Mouse (Mus musculus): ENCODE data around the gene Unc119b. TPM values are rescaled to one million over a fixed set of nuclear protein-coding genes. Genes with fewer than 3 reads are reported as not detected.

Unc119b gene
- total and polyA plus RNA-seq, 3 experiments: 12.5 to 32.8 (median 14.3) TPM

DNA sequence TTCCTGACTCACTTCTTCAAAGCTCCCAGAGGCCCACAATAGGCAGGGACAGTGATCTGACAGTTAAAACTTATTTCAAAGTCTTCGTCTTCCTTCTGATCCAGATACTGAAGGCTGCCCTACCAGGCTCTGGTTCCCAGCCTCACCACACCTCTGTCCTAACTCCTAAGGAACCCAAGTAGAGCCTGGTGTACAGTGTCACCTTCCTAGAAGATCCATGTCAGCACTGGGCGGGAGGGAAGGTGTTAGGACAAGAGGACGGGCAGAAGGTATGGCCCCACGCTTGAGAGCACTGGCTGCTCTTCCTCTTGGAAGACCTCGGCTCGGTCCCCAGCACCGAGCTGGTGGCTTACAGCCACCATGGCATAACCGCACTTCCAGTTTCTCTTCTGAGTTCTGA is 13.6 kb upstream of the Unc119b start:
- DNase-seq (ENCODE audit: low spot score) (no peak), ATAC-seq (ENCODE audit: extremely low read depth, insufficient number of reproducible peaks, low FRiP score, poor library complexity, severe bottlenecking) (no peak)
- no peak overlapping the region for H3K4me3 ChIP-seq (ENCODE audit: low read depth, low read length)
- TF ChIP-seq GATA1 (IDR thresholded peaks at IDR 0.05; ENCODE audit: borderline replicate concordance, low read length) (no peak), CTCF (IDR thresholded peaks at IDR 0.05; ENCODE audit: low read depth, low read length) (no peak), GATA2 (IDR thresholded peaks at IDR 0.05; ENCODE audit: borderline replicate concordance, low read depth, low read length) (no peak), TAL1 (conservative IDR thresholded peaks at IDR 0.05; ENCODE audit: low read depth, low read length) (no peak), POLR2AphosphoS5 (IDR thresholded peaks at IDR 0.05; ENCODE audit: insufficient replicate concordance, low read depth, low read length) (no peak)
- no peaks in the 10 kb centered on the region for H3K27me3 ChIP-seq (ENCODE audit: insufficient read depth, low read length)
- H3K4me1 ChIP-seq (ENCODE audit: insufficient read depth, low read depth, low read length): peaks cover 79% of the 10 kb centered on the region
- H3K9me3 ChIP-seq (replicated peaks): no peaks in the 10 kb centered on the region
- H3K36me3 ChIP-seq (replicated peaks): peaks cover 98% of the 10 kb centered on the region

DNA sequence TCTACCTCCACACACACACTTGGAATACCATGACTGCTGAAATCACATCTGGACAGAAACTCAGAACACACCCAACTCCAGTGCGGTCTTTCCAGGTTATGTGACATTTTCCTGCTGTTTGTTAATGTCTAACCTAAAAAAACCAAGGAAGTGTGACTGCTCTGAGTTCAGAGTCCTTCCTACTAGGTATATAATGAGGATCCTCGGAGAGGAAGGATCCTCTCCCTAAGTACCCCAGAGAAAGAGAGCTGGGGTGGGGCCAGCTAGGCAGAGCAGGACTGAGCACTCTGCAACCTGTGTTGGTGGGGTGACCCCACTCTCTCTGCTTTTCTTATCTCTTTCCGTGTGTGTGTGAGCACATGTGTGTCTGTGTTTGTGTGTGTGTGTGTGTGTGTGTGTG is 12.6 kb upstream of the Unc119b start:
- peaks cover 76% of the 10 kb centered on the region for H3K4me1 ChIP-seq (ENCODE audit: insufficient read depth, low read depth, low read length)
- no peak overlapping the region for H3K4me3 ChIP-seq (ENCODE audit: low read depth, low read length)
- ATAC-seq (ENCODE audit: extremely low read depth, insufficient number of reproducible peaks, low FRiP score, poor library complexity, severe bottlenecking) (no peak), DNase-seq (ENCODE audit: low spot score) (no peak)
- no peaks in the 10 kb centered on the region for H3K9me3 ChIP-seq (replicated peaks)
- H3K27me3 ChIP-seq (ENCODE audit: insufficient read depth, low read length): no peaks in the 10 kb centered on the region
- peaks cover 98% of the 10 kb centered on the region for H3K36me3 ChIP-seq (replicated peaks)
- TF ChIP-seq POLR2AphosphoS5 (IDR thresholded peaks at IDR 0.05; ENCODE audit: insufficient replicate concordance, low read depth, low read length) (no peak), CTCF (IDR thresholded peaks at IDR 0.05; ENCODE audit: low read depth, low read length) (no peak), GATA1 (IDR thresholded peaks at IDR 0.05; ENCODE audit: borderline replicate concordance, low read length) (no peak), TAL1 (conservative IDR thresholded peaks at IDR 0.05; ENCODE audit: low read depth, low read length) (no peak), GATA2 (IDR thresholded peaks at IDR 0.05; ENCODE audit: borderline replicate concordance, low read depth, low read length) (no peak)

DNA sequence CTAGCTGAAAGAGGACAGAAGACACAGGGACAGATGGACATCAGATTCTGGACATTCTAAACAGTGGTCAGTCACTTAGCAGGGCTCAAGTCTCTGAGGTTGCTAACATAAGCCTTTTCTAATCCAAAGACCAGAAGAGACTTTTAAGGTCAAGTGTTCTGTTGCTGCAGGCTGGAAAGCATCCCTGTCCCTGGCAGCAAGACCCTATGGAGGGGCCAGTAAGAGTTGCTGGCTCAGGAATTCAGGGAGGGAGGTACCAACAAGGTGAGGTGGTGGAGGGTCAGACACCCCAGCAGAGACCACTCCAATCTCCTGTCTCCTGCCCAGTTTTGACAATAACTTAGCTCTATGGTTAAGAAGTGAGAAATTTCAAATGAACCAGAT is 12.0 kb upstream of the Unc119b start:
- DNase-seq (ENCODE audit: low spot score): no peak
- TF ChIP-seq GATA2 (IDR thresholded peaks at IDR 0.05; ENCODE audit: borderline replicate concordance, low read depth, low read length): no peak
- TF ChIP-seq POLR2AphosphoS5 (IDR thresholded peaks at IDR 0.05; ENCODE audit: insufficient replicate concordance, low read depth, low read length): no peak
- no peak for TF ChIP-seq CTCF (IDR thresholded peaks at IDR 0.05; ENCODE audit: low read depth, low read length)
- no peak for TF ChIP-seq TAL1 (conservative IDR thresholded peaks at IDR 0.05; ENCODE audit: low read depth, low read length)
- H3K4me1 ChIP-seq (ENCODE audit: insufficient read depth, low read depth, low read length): peaks cover 73% of the 10 kb centered on the region
- no peaks in the 10 kb centered on the region for H3K9me3 ChIP-seq (replicated peaks)
- no peaks in the 10 kb centered on the region for H3K27me3 ChIP-seq (ENCODE audit: insufficient read depth, low read length)
- ATAC-seq (ENCODE audit: extremely low read depth, insufficient number of reproducible peaks, low FRiP score, poor library complexity, severe bottlenecking): no peak
- H3K36me3 ChIP-seq (replicated peaks): peaks cover 97% of the 10 kb centered on the region
- no peak overlapping the region for H3K4me3 ChIP-seq (ENCODE audit: low read depth, low read length)

DNA sequence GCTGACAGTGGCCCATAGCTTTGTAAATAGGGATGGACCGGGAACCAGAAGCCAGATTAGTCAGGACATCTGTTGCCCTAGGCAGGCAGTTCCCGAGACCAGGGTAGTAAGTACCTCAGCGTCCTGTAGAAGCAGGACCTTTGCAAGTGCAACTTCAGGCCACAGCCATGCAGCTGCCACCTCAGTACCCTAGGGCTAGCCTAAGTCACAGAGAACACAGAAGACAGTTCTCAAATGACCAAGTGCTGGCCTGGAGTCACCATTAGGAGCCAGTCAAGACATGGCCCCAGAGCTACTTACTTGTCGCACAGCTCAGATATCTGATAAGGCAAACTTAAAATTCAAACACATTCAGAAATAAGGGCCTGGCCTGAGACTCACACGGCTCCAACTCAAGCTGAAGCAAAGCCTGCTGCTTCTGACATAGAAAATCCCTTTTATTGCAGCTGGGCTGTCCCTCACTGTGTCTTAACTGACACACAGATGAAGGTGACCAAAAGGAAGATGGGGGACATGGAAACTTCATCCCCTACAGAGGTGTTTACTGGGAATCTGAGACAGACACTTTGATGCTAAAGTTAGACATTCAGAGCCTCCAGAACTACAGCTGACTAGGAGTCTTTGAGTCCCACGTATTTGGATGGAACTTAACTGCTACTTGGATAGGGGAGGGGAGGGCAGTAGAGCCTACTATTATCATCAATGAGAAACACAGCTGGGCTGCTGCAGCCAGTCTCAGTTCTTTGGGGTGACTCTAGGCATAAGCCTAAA is 11.4 kb upstream of the Unc119b start:
- TF ChIP-seq POLR2AphosphoS5 (IDR thresholded peaks at IDR 0.05; ENCODE audit: insufficient replicate concordance, low read depth, low read length): no peak
- TF ChIP-seq GATA1 (IDR thresholded peaks at IDR 0.05; ENCODE audit: borderline replicate concordance, low read length): no peak
- TF ChIP-seq TAL1 (conservative IDR thresholded peaks at IDR 0.05; ENCODE audit: low read depth, low read length): no peak
- no peak for TF ChIP-seq GATA2 (IDR thresholded peaks at IDR 0.05; ENCODE audit: borderline replicate concordance, low read depth, low read length)
- no peak for TF ChIP-seq CTCF (IDR thresholded peaks at IDR 0.05; ENCODE audit: low read depth, low read length)
- no peaks in the 10 kb centered on the region for H3K27me3 ChIP-seq (ENCODE audit: insufficient read depth, low read length)
- H3K9me3 ChIP-seq (replicated peaks): no peaks in the 10 kb centered on the region
- no peak overlapping the region for H3K4me3 ChIP-seq (ENCODE audit: low read depth, low read length)
- H3K4me1 ChIP-seq (ENCODE audit: insufficient read depth, low read depth, low read length): peaks cover 67% of the 10 kb centered on the region
- H3K36me3 ChIP-seq (replicated peaks): peaks cover 95% of the 10 kb centered on the region
- ATAC-seq (ENCODE audit: extremely low read depth, insufficient number of reproducible peaks, low FRiP score, poor library complexity, severe bottlenecking): no peak
- no peak for DNase-seq (ENCODE audit: low spot score)

DNA sequence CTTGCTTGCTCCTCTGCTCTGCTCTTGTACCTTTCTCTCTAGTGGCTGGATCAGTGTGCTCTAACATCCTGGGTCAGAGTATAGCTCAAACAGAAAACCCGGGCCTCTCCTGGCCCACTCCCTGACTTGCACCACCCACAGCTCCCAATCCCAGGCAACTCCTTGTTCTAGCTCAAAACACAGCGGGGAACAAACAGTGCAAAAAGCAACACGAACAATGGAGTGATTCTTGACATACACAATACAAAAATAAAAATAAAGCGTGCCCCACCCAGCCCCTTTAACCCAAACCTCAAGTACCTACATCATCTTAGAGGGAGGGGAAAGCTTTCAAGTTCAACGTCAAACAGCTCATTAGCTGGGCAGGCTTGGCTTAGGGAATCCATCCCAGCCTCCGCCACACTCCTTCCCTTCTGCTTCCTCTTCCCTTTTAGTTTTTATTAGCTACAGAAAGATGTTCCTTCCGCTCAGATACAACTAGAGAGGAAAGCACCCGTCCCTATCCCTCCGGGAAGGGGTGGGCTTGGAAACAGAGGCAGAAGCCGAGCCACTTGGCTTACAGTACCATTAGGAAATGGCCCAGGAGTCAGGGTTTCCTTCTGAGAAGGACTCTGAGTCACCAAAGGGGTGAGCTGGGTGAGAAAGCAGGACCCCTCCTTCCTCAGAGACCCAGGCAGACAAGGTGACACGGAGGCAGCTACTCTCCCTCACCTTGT is 10.6 kb upstream of the Unc119b start:
- peaks cover 59% of the 10 kb centered on the region for H3K4me1 ChIP-seq (ENCODE audit: insufficient read depth, low read depth, low read length)
- peaks cover 88% of the 10 kb centered on the region for H3K36me3 ChIP-seq (replicated peaks)

DNA sequence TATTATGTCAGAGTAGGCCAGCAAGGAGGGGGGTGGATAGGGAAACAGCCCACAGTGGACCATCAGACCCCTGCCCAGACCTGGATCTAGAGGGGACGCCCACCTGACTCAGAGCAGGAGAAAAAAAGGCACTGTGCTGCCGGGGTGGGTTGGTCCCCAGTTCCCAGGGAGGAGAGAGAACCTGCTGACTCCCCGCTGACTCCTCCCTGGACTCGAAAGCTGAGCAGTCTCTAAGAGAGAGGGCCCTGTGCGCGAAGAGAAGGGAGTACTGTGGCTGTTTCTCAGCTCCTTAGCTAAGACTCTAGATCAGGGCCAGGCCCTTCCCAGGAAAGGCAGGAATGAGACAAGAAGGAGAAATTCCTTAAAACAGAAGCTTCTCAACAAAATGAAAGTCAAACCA is 9.7 kb upstream of the Unc119b start:
- TF ChIP-seq CTCF (IDR thresholded peaks at IDR 0.05; ENCODE audit: low read depth, low read length) (no peak), GATA1 (IDR thresholded peaks at IDR 0.05; ENCODE audit: borderline replicate concordance, low read length) (no peak), TAL1 (conservative IDR thresholded peaks at IDR 0.05; ENCODE audit: low read depth, low read length) (no peak), POLR2AphosphoS5 (IDR thresholded peaks at IDR 0.05; ENCODE audit: insufficient replicate concordance, low read depth, low read length) (no peak), GATA2 (IDR thresholded peaks at IDR 0.05; ENCODE audit: borderline replicate concordance, low read depth, low read length) (no peak)
- no peaks in the 10 kb centered on the region for H3K9me3 ChIP-seq (replicated peaks)
- peaks cover 78% of the 10 kb centered on the region for H3K36me3 ChIP-seq (replicated peaks)
- no peaks in the 10 kb centered on the region for H3K27me3 ChIP-seq (ENCODE audit: insufficient read depth, low read length)
- H3K4me3 ChIP-seq (ENCODE audit: low read depth, low read length): no peak overlapping the region
- ATAC-seq (ENCODE audit: extremely low read depth, insufficient number of reproducible peaks, low FRiP score, poor library complexity, severe bottlenecking) (no peak), DNase-seq (ENCODE audit: low spot score) (no peak)
- peaks cover 51% of the 10 kb centered on the region for H3K4me1 ChIP-seq (ENCODE audit: insufficient read depth, low read depth, low read length)

More for the DNA sequence above, 10.6 kb upstream of the Unc119b start:
- no peak overlapping the region for H3K4me3 ChIP-seq (ENCODE audit: low read depth, low read length)
- H3K27me3 ChIP-seq (ENCODE audit: insufficient read depth, low read length): no peaks in the 10 kb centered on the region
- TF ChIP-seq POLR2AphosphoS5 (IDR thresholded peaks at IDR 0.05; ENCODE audit: insufficient replicate concordance, low read depth, low read length): no peak
- TF ChIP-seq CTCF (IDR thresholded peaks at IDR 0.05; ENCODE audit: low read depth, low read length): no peak
- no peak for TF ChIP-seq GATA2 (IDR thresholded peaks at IDR 0.05; ENCODE audit: borderline replicate concordance, low read depth, low read length)
- no peak for TF ChIP-seq GATA1 (IDR thresholded peaks at IDR 0.05; ENCODE audit: borderline replicate concordance, low read length)
- TF ChIP-seq TAL1 (conservative IDR thresholded peaks at IDR 0.05; ENCODE audit: low read depth, low read length): no peak
- H3K9me3 ChIP-seq (replicated peaks): no peaks in the 10 kb centered on the region
- DNase-seq (ENCODE audit: low spot score) (no peak), ATAC-seq (ENCODE audit: extremely low read depth, insufficient number of reproducible peaks, low FRiP score, poor library complexity, severe bottlenecking) (no peak)

Measured in G1E (cell line).